Mouse (Mus musculus): ENCODE measurements around the gene Capzb. TPM values are rescaled to one million over a fixed set of nuclear protein-coding genes. Genes with fewer than 3 reads are reported as not detected.

Capzb gene
- polyA plus RNA-seq, 1 experiment from 2014 or later: 293 TPM

GRCm38 (mm10) chr4:139297566-139297965 is 104.9 kb downstream of the Capzb start:
- Histone ChIP-seq H3K4me3 (ENCODE audit: low read depth, low read length) (no peak overlapping the region), H3K9ac (ENCODE audit: low read depth, low read length) (no peak overlapping the region), H3K4me1 (ENCODE audit: control insufficient read depth, insufficient read depth, low read length) (no peaks in the 10 kb centered on the region), H3K4me2 (ENCODE audit: low read depth, low read length) (no peak overlapping the region), H3K36me3 (ENCODE audit: control insufficient read depth, insufficient read depth, low read length) (peaks cover 40% of the 10 kb centered on the region), H3K27ac (replicated peaks; ENCODE audit: low read depth, low read length) (no peak overlapping the region), H3K9me3 (ENCODE audit: control insufficient read depth, low read length) (no peaks in the 10 kb centered on the region), H3K27me3 (replicated peaks; ENCODE audit: control insufficient read depth, insufficient read depth, low read length) (no peaks in the 10 kb centered on the region)
- ATAC-seq (ENCODE audit: low read depth) (no peak), DNase-seq (ENCODE audit: low spot score) (no peak)
- 73% methylated on average over 4 of the region's 4 CpGs for WGBS

GRCm38 (mm10) chr4:139298671-139299366 is 106.1 kb downstream of the Capzb start:
- no peak for ATAC-seq (ENCODE audit: low read depth)
- H3K9ac ChIP-seq (ENCODE audit: low read depth, low read length): no peak overlapping the region
- peaks cover 44% of the 10 kb centered on the region; the same call in 1 of the 2 replicates for H3K36me3 ChIP-seq (ENCODE audit: control insufficient read depth, insufficient read depth, low read length)
- no peaks in the 10 kb centered on the region for H3K9me3 ChIP-seq (ENCODE audit: control insufficient read depth, low read length)
- 81% methylated on average over 12 of the region's 12 CpGs for WGBS
- no peak overlapping the region for H3K27ac ChIP-seq (replicated peaks; ENCODE audit: low read depth, low read length)
- H3K4me2 ChIP-seq (ENCODE audit: low read depth, low read length): no peak overlapping the region
- H3K27me3 ChIP-seq (replicated peaks; ENCODE audit: control insufficient read depth, insufficient read depth, low read length): no peaks in the 10 kb centered on the region
- no peak for DNase-seq (ENCODE audit: low spot score)
- H3K4me3 ChIP-seq (ENCODE audit: low read depth, low read length): no peak overlapping the region
- H3K4me1 ChIP-seq (ENCODE audit: control insufficient read depth, insufficient read depth, low read length): no peaks in the 10 kb centered on the region

GRCm38 (mm10) chr4:139301780-139302179 is 109.1 kb downstream of the Capzb start:
- no peaks in the 10 kb centered on the region for H3K27me3 ChIP-seq (replicated peaks; ENCODE audit: control insufficient read depth, insufficient read depth, low read length)
- H3K4me2 ChIP-seq (ENCODE audit: low read depth, low read length): no peak overlapping the region
- peaks cover 51% of the 10 kb centered on the region; the same call in 1 of the 2 replicates for H3K36me3 ChIP-seq (ENCODE audit: control insufficient read depth, insufficient read depth, low read length)
- H3K4me1 ChIP-seq (ENCODE audit: control insufficient read depth, insufficient read depth, low read length): no peaks in the 10 kb centered on the region
- no peak overlapping the region for H3K27ac ChIP-seq (replicated peaks; ENCODE audit: low read depth, low read length)
- WGBS: 88% methylated on average over 8 of the region's 8 CpGs
- H3K4me3 ChIP-seq (ENCODE audit: low read depth, low read length): no peak overlapping the region
- ATAC-seq (ENCODE audit: low read depth) (no peak), DNase-seq (ENCODE audit: low spot score) (no peak)
- no peak overlapping the region for H3K9ac ChIP-seq (ENCODE audit: low read depth, low read length)
- H3K9me3 ChIP-seq (ENCODE audit: control insufficient read depth, low read length): no peaks in the 10 kb centered on the region

GRCm38 (mm10) chr4:139302241-139302640 is 109.5 kb downstream of the Capzb start:
- no peaks in the 10 kb centered on the region for H3K27me3 ChIP-seq (replicated peaks; ENCODE audit: control insufficient read depth, insufficient read depth, low read length)
- no peak overlapping the region for H3K4me3 ChIP-seq (ENCODE audit: low read depth, low read length)
- H3K27ac ChIP-seq (replicated peaks; ENCODE audit: low read depth, low read length): no peak overlapping the region
- ATAC-seq (ENCODE audit: low read depth) (no peak), DNase-seq (ENCODE audit: low spot score) (no peak)
- H3K4me1 ChIP-seq (ENCODE audit: control insufficient read depth, insufficient read depth, low read length): no peaks in the 10 kb centered on the region
- H3K9ac ChIP-seq (ENCODE audit: low read depth, low read length): no peak overlapping the region
- no peaks in the 10 kb centered on the region for H3K9me3 ChIP-seq (ENCODE audit: control insufficient read depth, low read length)
- WGBS: 55% methylated on average over 5 of the region's 5 CpGs
- no peak overlapping the region for H3K4me2 ChIP-seq (ENCODE audit: low read depth, low read length)
- H3K36me3 ChIP-seq (ENCODE audit: control insufficient read depth, insufficient read depth, low read length): peaks cover 51% of the 10 kb centered on the region; the same call in 1 of the 2 replicates

GRCm38 (mm10) chr4:139305521-139305920 is 112.8 kb downstream of the Capzb start:
- Histone ChIP-seq H3K27ac (replicated peaks; ENCODE audit: low read depth, low read length) (no peak overlapping the region), H3K4me1 (ENCODE audit: control insufficient read depth, insufficient read depth, low read length) (peaks cover 5% of the 10 kb centered on the region), H3K36me3 (ENCODE audit: control insufficient read depth, insufficient read depth, low read length) (peaks cover 31% of the 10 kb centered on the region; the same call in 1 of the 2 replicates), H3K4me2 (ENCODE audit: low read depth, low read length) (no peak overlapping the region), H3K4me3 (ENCODE audit: low read depth, low read length) (no peak overlapping the region), H3K9ac (ENCODE audit: low read depth, low read length) (no peak overlapping the region), H3K27me3 (replicated peaks; ENCODE audit: control insufficient read depth, insufficient read depth, low read length) (no peaks in the 10 kb centered on the region), H3K9me3 (ENCODE audit: control insufficient read depth, low read length) (no peaks in the 10 kb centered on the region)
- ATAC-seq (ENCODE audit: low read depth) (no peak), DNase-seq (ENCODE audit: low spot score) (no peak)
- WGBS: 88% methylated on average over 3 of the region's 3 CpGs

GRCm38 (mm10) chr4:139307916-139308315 is 115.2 kb downstream of the Capzb start:
- DNase-seq (ENCODE audit: low spot score) (no peak), ATAC-seq (ENCODE audit: low read depth) (no peak)
- Histone ChIP-seq H3K4me3 (ENCODE audit: low read depth, low read length) (no peak overlapping the region), H3K9me3 (ENCODE audit: control insufficient read depth, low read length) (no peaks in the 10 kb centered on the region), H3K27ac (replicated peaks; ENCODE audit: low read depth, low read length) (no peak overlapping the region), H3K27me3 (replicated peaks; ENCODE audit: control insufficient read depth, insufficient read depth, low read length) (no peaks in the 10 kb centered on the region), H3K36me3 (ENCODE audit: control insufficient read depth, insufficient read depth, low read length) (peaks cover 9% of the 10 kb centered on the region; the same call in 1 of the 2 replicates), H3K9ac (ENCODE audit: low read depth, low read length) (no peak overlapping the region), H3K4me2 (ENCODE audit: low read depth, low read length) (no peak overlapping the region), H3K4me1 (ENCODE audit: control insufficient read depth, insufficient read depth, low read length) (peaks cover 12% of the 10 kb centered on the region)
- WGBS: 88% methylated on average over 4 of the region's 5 CpGs

GRCm38 (mm10) chr4:139309651-139310050 is 117.0 kb downstream of the Capzb start:
- Histone ChIP-seq H3K9ac (ENCODE audit: low read depth, low read length) (peak overlapping the region; percentile 91), H3K4me3 (ENCODE audit: low read depth, low read length) (peak overlapping the region; percentile 95), H3K36me3 (ENCODE audit: control insufficient read depth, insufficient read depth, low read length) (peaks cover 16% of the 10 kb centered on the region; the same call in 1 of the 2 replicates), H3K4me1 (ENCODE audit: control insufficient read depth, insufficient read depth, low read length) (peaks cover 12% of the 10 kb centered on the region), H3K27ac (replicated peaks; ENCODE audit: low read depth, low read length) (no peak overlapping the region), H3K4me2 (ENCODE audit: low read depth, low read length) (peak overlapping the region; percentile 93), H3K27me3 (replicated peaks; ENCODE audit: control insufficient read depth, insufficient read depth, low read length) (no peaks in the 10 kb centered on the region), H3K9me3 (ENCODE audit: control insufficient read depth, low read length) (no peaks in the 10 kb centered on the region)
- DNase-seq (ENCODE audit: low spot score) (no peak), ATAC-seq (ENCODE audit: low read depth) (no peak)
- 21% methylated on average over 6 of the region's 6 CpGs for WGBS

GRCm38 (mm10) chr4:139310171-139310898 is 117.6 kb downstream of the Capzb start, which contains the start of the genes Pqlc2 and Akr7a5:
Pqlc2 (minus strand) TSS chr4:139310708.
Akr7a5 (plus strand) TSS chr4:139310744.
- H3K4me1 ChIP-seq (ENCODE audit: control insufficient read depth, insufficient read depth, low read length): peaks cover 12% of the 10 kb centered on the region
- H3K27ac ChIP-seq (replicated peaks; ENCODE audit: low read depth, low read length): peak within 1 kb of the TSS; percentile 65
- no peaks in the 10 kb centered on the region for H3K27me3 ChIP-seq (replicated peaks; ENCODE audit: control insufficient read depth, insufficient read depth, low read length)
- peaks cover 14% of the 10 kb centered on the region for H3K36me3 ChIP-seq (ENCODE audit: control insufficient read depth, insufficient read depth, low read length)
- H3K9ac ChIP-seq (ENCODE audit: low read depth, low read length): peak within 1 kb of the TSS; percentile 91
- H3K4me2 ChIP-seq (ENCODE audit: low read depth, low read length): peak within 1 kb of the TSS; percentile 93
- no peaks in the 10 kb centered on the region for H3K9me3 ChIP-seq (ENCODE audit: control insufficient read depth, low read length)
- 0% methylated on average over 40 of the region's 63 CpGs for WGBS
- H3K4me3 ChIP-seq (ENCODE audit: low read depth, low read length): peak within 1 kb of the TSS; percentile 95
- ATAC-seq (ENCODE audit: low read depth) (peak; percentile 91), DNase-seq (ENCODE audit: low spot score) (peak; percentile 96)
